ENCODE assay signal across 1 mouse cellular context in genomic region chr9:110631191-110631590, GRCm38 (mm10).
A peak's percentile ranks its signal among the peaks of the same experiment; 100 is the strongest.
TF ChIP-seq lines count a peak whose summit lies in the region.

No protein-coding gene starts in this region.

TF ChIP-seq in MEL, 35 proteins besides CTCF, POLR2A, EP300 and RAD21:
- TF ChIP-seq UBTF (IDR thresholded peaks at IDR 0.05; ENCODE audit: borderline replicate concordance, insufficient read depth, low read depth, low read length): no peak
- TF ChIP-seq POLR2AphosphoS2 (IDR thresholded peaks at IDR 0.05; ENCODE audit: low read length): no peak
- TF ChIP-seq USF1 (IDR thresholded peaks at IDR 0.05; ENCODE audit: low read depth, low read length): no peak
- TF ChIP-seq SMC3 (IDR thresholded peaks at IDR 0.05; ENCODE audit: low read depth, low read length): peak; percentile 81
- TF ChIP-seq RCOR1 (IDR thresholded peaks at IDR 0.05; ENCODE audit: low read depth, low read length): no peak
- TF ChIP-seq SIN3A (IDR thresholded peaks at IDR 0.05; ENCODE audit: low read length): no peak
- no peak for TF ChIP-seq TCF12 (IDR thresholded peaks at IDR 0.05; ENCODE audit: low read depth, low read length)
- TF ChIP-seq ZC3H11A (IDR thresholded peaks at IDR 0.05; ENCODE audit: low read depth, low read length): peak; percentile 72
